Mouse (Mus musculus) neural tube, embryonic 12.5 days (tissue): Measurements from ENCODE around the gene Ptprh. TPM values are rescaled to one million over a fixed set of nuclear protein-coding genes. Genes with fewer than 3 reads are reported as not detected.
"Not testable (repeated sequence)": the region's sequence is repeated elsewhere in the genome, so short reads cannot be mapped to it uniquely, and the experiment has no call there.

Experiments
- ATAC-seq: fragments of 200-750 bp; cut with Nextera tagmentation; 2 replicates; pipeline ENCODE4 v1.8.0; 2017; ENCODE audit warnings: low read depth, mild to moderate bottlenecking, moderate TSS enrichment, moderate library complexity; ENCODE audit not compliant: low FRiP score
- H3K27ac ChIP-seq: fragments of 300-500 bp; sonication (generic); 2 replicates; pipeline ENCODE4 v1.5.1; 2016
- H3K27me3 ChIP-seq: fragments of 300-500 bp; sonication (generic); replicated peaks from 2 replicates; pipeline ENCODE4 v1.6.1; 2016; ENCODE audit warnings: mild to moderate bottlenecking
- H3K36me3 ChIP-seq: fragments of 300-500 bp; sonication (generic); 2 replicates; pipeline ENCODE4 v1.6.1; 2016; ENCODE audit warnings: mild to moderate bottlenecking
- H3K4me1 ChIP-seq: fragments of 300-500 bp; sonication (generic); 2 replicates; pipeline ENCODE4 v1.6.1; 2016
- H3K4me2 ChIP-seq: fragments of 300-500 bp; sonication (generic); replicated peaks from 2 replicates; pipeline ENCODE4 v1.6.1; 2016; ENCODE audit warnings: mild to moderate bottlenecking
- H3K4me3 ChIP-seq: fragments of 300-500 bp; sonication (generic); 2 replicates; pipeline ENCODE4 v1.5.1; 2016
- H3K9ac ChIP-seq: fragments of 300-500 bp; sonication (generic); 2 replicates; pipeline ENCODE4 v1.6.1; 2016; ENCODE audit warnings: mild to moderate bottlenecking
- H3K9me3 ChIP-seq: fragments of 300-500 bp; sonication (generic); 2 replicates; pipeline ENCODE4 v1.6.1; 2016; ENCODE audit warnings: mild to moderate bottlenecking
- WGBS: fragments of 180-500 bp; shearing (Covaris S2); methylation state at CpG from one replicate; pipeline ENCODE4 v1.1.7; 2016; 5-methylcytosine and 5-hydroxymethylcytosine counted together
- polyA plus RNA-seq: library from polyadenylated mRNA; unstranded; fragments of >200 nt; fragmentation: Nextera tagmentation; extraction: Ambion mirVana; gene quantifications from 2 replicates; pipeline ENCODE4 v1.2.1, GENCODE M21; 2016

Ptprh gene
- polyA plus RNA-seq, 1 experiment from 2014 or later = not detected

GRCm38 (mm10) chr7:4536369-4536768 is 67.5 kb downstream of the Ptprh start:
- Histone ChIP-seq H3K9me3 (no peaks in the 10 kb centered on the region), H3K4me3 (no peak overlapping the region), H3K27me3 (0 out of 2 replicates have a peak, but pooled peaks cover 9% of the 10 kb centered on the region), H3K9ac (no peak overlapping the region), H3K4me1 (peaks cover 5% of the 10 kb centered on the region; the same call in 1 of the 2 replicates), H3K36me3 (peaks cover 6% of the 10 kb centered on the region; the same call in 1 of the 2 replicates), H3K27ac (no peak overlapping the region), H3K4me2 (no peak overlapping the region)
- 86% methylated on average over 4 of the region's 4 CpGs for WGBS
- no peak for ATAC-seq

GRCm38 (mm10) chr7:4532005-4532729 is 71.7 kb downstream of the Ptprh start, which contains the start of gene Dnaaf3:
Dnaaf3 (minus strand) TSS chr7:4532453.
- Histone ChIP-seq H3K4me2 (peak within 1 kb of the TSS; percentile 61), H3K27me3 (peaks cover 17% of the 10 kb centered on the region; the same call in 1 of the 2 replicates), H3K36me3 (no peaks in the 10 kb centered on the region), H3K4me3 (peak within 1 kb of the TSS; percentile 24), H3K4me1 (peaks cover 5% of the 10 kb centered on the region; the same call in 1 of the 2 replicates), H3K27ac (no peak within 1 kb of the TSS), H3K9me3 (no peaks in the 10 kb centered on the region), H3K9ac (no peak within 1 kb of the TSS)
- peak; percentile 64 for ATAC-seq
- WGBS = 4% methylated on average over 28 of the region's 28 CpGs

- not testable (repeated sequence) for H3K36me3 ChIP-seq
Measured at GRCm38 (mm10) chr7:4530166-4530565, 73.7 kb downstream of the Ptprh start.

GRCm38 (mm10) chr7:4527302-4527689 is 76.5 kb downstream of the Ptprh start:
- no peaks in the 10 kb centered on the region for H3K36me3 ChIP-seq
- WGBS = 56% methylated on average over 18 of the region's 18 CpGs
- H3K27me3 ChIP-seq = peaks cover 19% of the 10 kb centered on the region; the same call in 1 of the 2 replicates
- H3K9ac ChIP-seq = no peak overlapping the region
- no peak overlapping the region for H3K27ac ChIP-seq
- no peak overlapping the region for H3K4me3 ChIP-seq
- peak overlapping the region; percentile 58 for H3K4me2 ChIP-seq
- H3K9me3 ChIP-seq = no peaks in the 10 kb centered on the region
- peaks cover 10% of the 10 kb centered on the region for H3K4me1 ChIP-seq
- ATAC-seq = no peak

More at GRCm38 (mm10) chr7:4530166-4530565, 73.7 kb downstream of the Ptprh start:
- Histone ChIP-seq H3K4me1 (peaks cover 10% of the 10 kb centered on the region), H3K27me3 (peaks cover 19% of the 10 kb centered on the region; the same call in 1 of the 2 replicates)
- not testable (repeated sequence) for ATAC-seq, H3K9me3 ChIP-seq, H3K4me2 ChIP-seq, H3K27ac ChIP-seq, H3K4me3 ChIP-seq, H3K9ac ChIP-seq
- 47% methylated on average over 8 of the region's 8 CpGs for WGBS

- Histone ChIP-seq H3K4me3 (peak overlapping the region; percentile 18), H3K4me1 (peaks cover 6% of the 10 kb centered on the region), H3K4me2 (peak overlapping the region; percentile 58), H3K27ac (no peak overlapping the region), H3K27me3 (peaks cover 18% of the 10 kb centered on the region), H3K36me3 (no peaks in the 10 kb centered on the region), H3K9me3 (no peaks in the 10 kb centered on the region), H3K9ac (peak overlapping the region; percentile 30; the same call in 1 of the 2 replicates)
- 28% methylated on average over 40 of the region's 40 CpGs for WGBS
- peak; percentile 90 for ATAC-seq
Measured at GRCm38 (mm10) chr7:4526341-4527301, 77.2 kb downstream of the Ptprh start.

- 74% methylated on average over 15 of the region's 15 CpGs for WGBS
- H3K9ac ChIP-seq, ATAC-seq: not testable (repeated sequence)
Measured at GRCm38 (mm10) chr7:4524212-4524922, 79.5 kb downstream of the Ptprh start, which contains the start of gene Tnni3. Tnni3 (minus strand) TSS chr7:4524229.

GRCm38 (mm10) chr7:4523205-4524130 is 80.4 kb downstream of the Ptprh start:
- Histone ChIP-seq H3K36me3 (no peaks in the 10 kb centered on the region), H3K4me1 (peaks cover 6% of the 10 kb centered on the region), H3K9ac (no peak overlapping the region), H3K27me3 (peaks cover 24% of the 10 kb centered on the region), H3K4me3 (no peak overlapping the region), H3K9me3 (no peaks in the 10 kb centered on the region), H3K27ac (no peak overlapping the region), H3K4me2 (no peak overlapping the region)
- 91% methylated on average over 33 of the region's 33 CpGs for WGBS
- no peak for ATAC-seq

More at GRCm38 (mm10) chr7:4524212-4524922, 79.5 kb downstream of the Ptprh start, which contains the start of gene Tnni3:
- H3K4me1 ChIP-seq, H3K4me3 ChIP-seq, H3K36me3 ChIP-seq, H3K27ac ChIP-seq, H3K9me3 ChIP-seq, H3K4me2 ChIP-seq: not testable (repeated sequence)
- H3K27me3 ChIP-seq = peaks cover 24% of the 10 kb centered on the region

- Histone ChIP-seq H3K4me2 (no peak overlapping the region), H3K36me3 (no peaks in the 10 kb centered on the region), H3K4me3 (no peak overlapping the region), H3K27me3 (peaks cover 18% of the 10 kb centered on the region), H3K9me3 (no peaks in the 10 kb centered on the region), H3K27ac (no peak overlapping the region), H3K9ac (no peak overlapping the region), H3K4me1 (peaks cover 6% of the 10 kb centered on the region)
- 85% methylated on average over 6 of the region's 6 CpGs for WGBS
- ATAC-seq = no peak
Measured at GRCm38 (mm10) chr7:4522292-4522691, 81.5 kb downstream of the Ptprh start.

GRCm38 (mm10) chr7:4521231-4522003 is 82.4 kb downstream of the Ptprh start:
- Histone ChIP-seq H3K36me3 (no peaks in the 10 kb centered on the region), H3K27me3 (peaks cover 14% of the 10 kb centered on the region), H3K4me3 (no peak overlapping the region), H3K27ac (no peak overlapping the region), H3K4me2 (peak overlapping the region; percentile 56), H3K9ac (peak overlapping the region; percentile 35; the same call in 1 of the 2 replicates), H3K9me3 (no peaks in the 10 kb centered on the region), H3K4me1 (peaks cover 8% of the 10 kb centered on the region)
- WGBS = 29% methylated on average over 32 of the region's 32 CpGs
- ATAC-seq = no peak

- WGBS = 76% methylated on average over 1 of the region's 1 CpGs
- Histone ChIP-seq H3K9me3 (no peaks in the 10 kb centered on the region), H3K27me3 (peaks cover 14% of the 10 kb centered on the region), H3K27ac (no peak overlapping the region), H3K4me3 (no peak overlapping the region), H3K36me3 (no peaks in the 10 kb centered on the region), H3K9ac (no peak overlapping the region), H3K4me2 (no peak overlapping the region), H3K4me1 (peaks cover 10% of the 10 kb centered on the region)
- ATAC-seq = no peak
Measured at GRCm38 (mm10) chr7:4518487-4518886, 85.4 kb downstream of the Ptprh start.
